Mouse (Mus musculus): ENCODE data around the gene Pxn.
A peak's percentile ranks its signal among the peaks of the same experiment; 100 is the strongest.

DNA sequence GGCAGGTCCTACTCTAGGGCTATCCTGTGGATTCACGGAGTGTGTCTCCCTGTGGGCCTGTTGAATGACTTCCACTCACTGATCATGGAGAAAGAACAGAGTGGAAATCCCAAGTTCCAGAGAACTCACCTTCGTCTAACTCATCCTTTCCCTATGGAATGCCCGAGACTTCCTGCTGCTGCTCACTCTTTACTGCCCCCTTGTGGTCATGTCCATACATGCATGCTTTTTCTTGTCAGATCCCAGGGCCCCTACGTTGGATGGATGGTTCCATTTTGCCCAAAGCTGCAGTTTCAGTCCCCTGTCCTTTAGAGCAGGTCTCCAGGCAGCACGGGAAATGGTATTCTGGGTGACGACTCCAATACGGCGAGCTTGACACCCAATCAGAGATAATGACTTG lies 49.7 kb downstream of the Pxn start:
- TF ChIP-seq MYOG (IDR thresholded peaks at IDR 0.05; ENCODE audit: control insufficient read depth, extremely low read depth, insufficient read length) (no peak), CTCF (IDR thresholded peaks at IDR 0.05; ENCODE audit: control insufficient read depth, insufficient read depth, insufficient read length) (peak; percentile 57), MAX (IDR thresholded peaks at IDR 0.05) (no peak), USF1 (IDR thresholded peaks at IDR 0.05; ENCODE audit: low read depth) (no peak), CEBPB (IDR thresholded peaks at IDR 0.05; ENCODE audit: low read depth) (no peak), MYOD1 (IDR thresholded peaks at IDR 0.05; ENCODE audit: control insufficient read depth, insufficient read length, low read depth) (no peak)
